Mouse (Mus musculus) CH12F3 (cell line): ENCODE measurements around the gene Cyp2w1.

ENCODE experiments used
- in situ Hi-C: fragments of 300-500 bp; cut with MboI; formaldehyde crosslinking; loops from 2 replicates; pipeline ENCODE4 v1.14.3; 2020; ENCODE audit warnings: low sequenced_read_pairs

Cyp2w1 gene

DNA sequence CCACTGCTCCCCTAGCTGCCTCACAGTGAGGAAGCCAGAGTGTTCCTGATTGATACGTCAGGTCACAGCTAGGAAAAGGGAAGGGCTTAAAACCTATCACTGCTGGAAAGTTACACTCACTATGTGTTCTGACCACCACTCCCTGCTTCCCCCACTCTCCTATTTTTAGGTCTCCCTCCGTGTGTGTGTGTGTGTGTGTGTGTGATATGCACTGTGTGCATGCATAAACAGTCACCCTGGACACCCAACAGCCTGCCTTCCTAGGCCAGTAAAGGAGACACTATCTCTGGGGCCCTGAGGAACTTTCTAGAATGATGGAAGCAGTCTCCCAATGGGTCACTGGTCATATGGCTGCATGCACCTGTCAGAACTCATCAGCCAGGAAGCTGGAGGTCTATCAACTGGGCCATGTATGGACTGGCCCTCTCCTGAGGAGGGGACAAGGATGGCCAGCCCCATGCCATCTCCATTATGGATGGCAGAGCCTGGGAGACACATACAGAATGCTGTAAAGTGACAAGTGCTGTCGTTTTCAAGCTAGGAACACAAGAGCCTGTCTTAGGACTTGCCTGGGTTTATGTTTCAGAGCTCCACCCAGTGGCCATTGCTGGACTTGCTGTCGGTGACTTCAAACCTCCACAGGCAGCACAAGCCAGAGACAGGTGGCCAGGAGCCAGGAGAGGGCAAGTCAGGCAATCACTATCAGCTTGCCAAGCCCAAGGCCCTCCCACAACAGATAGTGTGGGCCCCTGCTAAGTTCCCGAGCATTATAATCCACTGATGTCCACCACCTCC, 45.7 kb downstream of the Cyp2w1 start:
- in situ Hi-C loops: no loop called here

DNA sequence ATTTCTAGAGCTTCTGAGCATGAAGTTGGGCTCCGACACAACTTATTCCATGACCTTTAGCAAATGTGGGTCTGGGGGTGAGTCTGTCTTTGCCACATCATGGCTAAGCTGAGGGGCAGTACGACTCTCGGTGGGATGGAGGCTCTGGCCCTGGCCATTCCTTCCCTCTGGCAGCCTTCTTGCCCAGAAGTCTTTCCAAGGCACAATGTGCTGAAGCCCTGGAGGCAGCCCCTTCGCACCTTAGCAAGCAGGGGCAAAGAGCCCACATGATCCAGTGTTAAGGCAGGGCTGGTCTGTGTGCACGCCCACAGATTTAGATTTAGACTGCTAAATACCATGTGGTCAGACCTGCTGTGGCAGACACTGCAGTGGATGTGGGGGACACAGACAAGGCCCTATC, 46.4 kb downstream of the Cyp2w1 start:
- in situ Hi-C loops: no loop called here

DNA sequence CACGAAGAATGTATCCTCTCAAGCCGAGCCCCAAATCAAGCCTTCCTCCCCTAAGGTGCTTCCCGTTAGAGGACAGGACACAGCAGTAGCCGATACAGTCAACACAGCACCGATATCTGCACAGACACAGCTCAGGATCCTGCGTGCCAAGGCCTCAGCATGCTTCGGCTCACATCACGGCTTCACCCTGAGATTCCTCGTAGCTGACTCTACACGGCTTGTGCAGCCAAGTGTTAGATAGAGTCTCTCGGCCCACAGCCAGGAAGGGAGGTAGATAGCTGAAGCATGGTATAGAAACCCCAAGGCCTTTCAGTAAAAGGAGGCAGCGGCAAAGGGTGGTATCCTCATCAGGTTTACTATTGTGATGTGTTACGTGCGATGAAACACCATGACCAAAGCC, 47.6 kb downstream of the Cyp2w1 start:
- in situ Hi-C loops: no loop called here

DNA sequence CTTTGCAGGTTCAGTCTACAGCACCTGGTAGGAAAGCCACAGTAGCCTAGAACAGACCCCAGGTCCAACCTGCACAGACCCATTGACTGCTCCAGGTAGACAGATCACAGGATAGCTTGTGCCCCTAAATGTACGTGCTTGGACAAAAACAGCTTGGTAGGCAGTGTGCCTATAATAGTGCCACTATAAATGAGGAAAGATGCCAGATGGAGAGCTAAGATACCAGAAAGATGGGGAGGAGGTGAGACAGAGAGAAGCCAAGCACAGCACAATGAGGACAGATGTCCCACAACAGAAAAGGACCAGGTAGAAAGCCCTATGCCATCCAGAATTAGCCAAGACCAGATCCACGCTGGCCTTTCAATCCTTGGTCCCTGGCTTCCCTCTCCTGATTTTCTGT, 49.7 kb downstream of the Cyp2w1 start:
- in situ Hi-C loops: no loop called here

DNA sequence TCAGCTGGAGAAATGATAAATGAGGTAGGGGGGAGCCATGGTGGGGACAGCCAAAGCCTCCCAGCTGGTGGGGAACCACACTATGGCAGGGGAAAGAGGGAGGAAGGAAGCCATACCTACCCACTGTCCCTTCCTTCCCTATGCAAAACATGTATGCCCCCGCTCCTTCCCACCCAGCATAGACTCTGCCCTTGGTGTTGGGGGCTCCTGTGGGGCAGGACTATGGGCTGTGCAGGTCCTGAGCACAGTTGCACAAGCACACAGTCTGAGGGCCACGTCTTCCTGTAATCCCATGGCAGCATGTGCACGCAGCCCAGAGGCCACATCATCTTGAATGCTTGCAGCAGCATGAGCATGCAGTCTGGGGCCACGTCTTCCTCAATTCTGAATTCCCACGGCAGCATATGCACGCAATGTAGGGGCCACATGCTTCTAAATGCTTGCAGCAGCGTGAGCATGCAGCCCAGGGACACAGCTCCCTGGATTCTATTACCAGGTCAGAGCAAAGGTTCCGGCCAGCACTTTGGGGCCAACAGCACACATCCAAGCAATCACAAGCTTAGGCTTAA, 51.4 kb downstream of the Cyp2w1 start:
- in situ Hi-C loops: no loop called here

DNA sequence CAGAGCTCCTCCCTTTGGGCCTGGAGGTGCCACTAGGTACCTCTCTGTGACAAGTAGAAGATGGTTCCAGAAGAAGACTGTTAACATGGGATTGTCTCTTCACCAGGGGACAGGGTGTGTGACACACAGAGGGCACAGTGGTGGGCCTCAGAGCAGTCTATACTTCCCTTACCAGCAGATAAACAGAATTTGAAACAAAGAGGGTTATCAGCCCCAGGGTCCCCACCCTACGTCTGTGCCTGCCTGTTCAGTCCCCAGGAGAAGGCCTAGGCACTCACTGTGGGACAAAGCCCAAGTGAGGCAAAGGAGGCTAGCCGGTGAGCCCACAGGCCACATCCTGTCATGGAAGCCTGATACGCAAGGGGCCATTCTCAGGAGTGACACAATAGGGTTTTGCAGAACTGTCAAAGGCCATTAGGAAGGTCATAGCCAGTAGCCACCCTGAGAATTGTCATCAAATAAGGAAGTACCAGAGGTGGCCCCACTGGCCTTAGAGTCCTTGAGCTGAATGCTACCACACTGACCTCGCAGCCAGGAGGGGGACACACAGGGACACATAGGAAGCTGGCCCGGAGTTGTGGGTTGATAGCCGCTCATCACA, 52.5 kb downstream of the Cyp2w1 start, which contains the start of gene C130050O18Rik:
C130050O18Rik (plus strand) TSS at position 480 of the 601 bp plus-strand sequence.
- in situ Hi-C loops: no loop called here

DNA sequence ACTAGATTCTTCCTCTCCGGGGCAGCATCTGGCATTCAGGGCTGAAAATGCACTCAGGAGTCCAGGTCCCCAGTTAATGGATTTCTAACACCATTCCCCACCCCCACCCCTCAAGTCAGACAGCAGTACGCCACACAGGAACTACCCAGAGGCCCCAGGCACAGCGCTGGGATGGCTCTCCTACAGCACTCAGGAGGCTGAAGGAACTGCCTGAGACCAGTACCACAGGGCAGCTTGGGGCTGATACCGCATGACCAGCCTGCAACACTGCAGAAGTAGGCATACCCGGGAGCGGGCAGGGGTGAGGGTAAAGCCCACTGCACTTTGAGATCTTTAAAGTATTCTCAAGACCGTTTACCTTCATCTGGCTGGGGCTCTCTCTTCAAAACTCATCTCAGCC, 53.1 kb downstream of the Cyp2w1 start:
- in situ Hi-C loops: no loop called here

DNA sequence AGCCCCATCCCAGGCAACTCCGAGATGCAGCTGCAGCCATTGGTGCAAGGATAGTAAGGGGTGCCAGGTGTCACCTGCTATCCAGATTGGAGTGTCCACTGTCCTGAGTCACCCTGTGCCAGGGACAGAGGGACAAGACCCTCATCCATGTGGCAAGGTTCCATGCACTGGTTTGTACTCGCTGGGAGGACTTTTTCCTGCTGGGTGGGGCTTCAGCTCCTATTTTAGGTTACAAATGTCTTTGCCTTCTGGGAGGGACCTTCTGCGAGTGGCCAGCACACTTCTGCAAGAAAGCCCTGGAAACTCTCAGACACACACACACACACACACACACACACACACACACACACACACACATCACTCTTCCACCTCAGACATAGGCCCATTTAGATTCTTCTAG, 53.5 kb downstream of the Cyp2w1 start:
- in situ Hi-C loops: no loop called here
